Mouse (Mus musculus) forebrain, embryonic 11.5 days (tissue): ENCODE data around the gene Flywch2. TPM values are rescaled to one million over a fixed set of nuclear protein-coding genes. Genes with fewer than 3 reads are reported as not detected.
A peak's percentile ranks its signal among the peaks of the same experiment; 100 is the strongest.

ENCODE experiments used
- ATAC-seq: fragments of 200-750 bp; cut with Nextera tagmentation; replicated peaks from 2 replicates; pipeline ENCODE4 v1.8.0; 2017; ENCODE audit warnings: moderate TSS enrichment; ENCODE audit not compliant: low FRiP score
- DNase-seq: peaks from one replicate; pipeline ENCODE4 v3.0.0-alpha.2; 2017; ENCODE audit warnings: low spot score
- H3K27ac ChIP-seq: fragments of 300-500 bp; sonication (generic); 2 replicates; pipeline ENCODE4 v1.5.1; 2014; ENCODE audit warnings: low read depth, low read length
- H3K27me3 ChIP-seq: fragments of 300-500 bp; sonication (generic); 2 replicates; pipeline ENCODE4 v1.6.1; 2014; ENCODE audit warnings: mild to moderate bottlenecking, low read length, mixed read lengths; ENCODE audit not compliant: control insufficient read depth, insufficient read depth
- H3K36me3 ChIP-seq: fragments of 300-500 bp; sonication (generic); 2 replicates; pipeline ENCODE4 v1.6.1; 2014; ENCODE audit warnings: mild to moderate bottlenecking, low read length, moderate library complexity, mixed read lengths; ENCODE audit not compliant: control insufficient read depth, insufficient read depth
- H3K4me1 ChIP-seq: fragments of 300-500 bp; sonication (generic); replicated peaks from 2 replicates; pipeline ENCODE4 v1.6.1; 2014; ENCODE audit warnings: low read length, mixed read lengths; ENCODE audit not compliant: control insufficient read depth, insufficient read depth
- H3K4me2 ChIP-seq: fragments of 300-500 bp; sonication (generic); 2 replicates; pipeline ENCODE4 v1.6.1; 2014; ENCODE audit warnings: low read depth, mild to moderate bottlenecking, low read length, moderate library complexity, mixed read lengths; ENCODE audit not compliant: severe bottlenecking
- H3K4me3 ChIP-seq: fragments of 300-500 bp; sonication (generic); 2 replicates; pipeline ENCODE4 v1.5.1; 2014; ENCODE audit warnings: low read depth, low read length
- H3K9ac ChIP-seq: fragments of 300-500 bp; sonication (generic); 2 replicates; pipeline ENCODE4 v1.6.1; 2014; ENCODE audit warnings: low read length
- H3K9me3 ChIP-seq: fragments of 300-500 bp; sonication (generic); 2 replicates; pipeline ENCODE4 v1.6.1; 2016; ENCODE audit warnings: low read length, mixed read lengths; ENCODE audit not compliant: control insufficient read depth
- WGBS: fragments of 180-500 bp; shearing (Covaris S2); extraction: QIAGEN DNeasy Blood & Tissue Kit; methylation state at CpG from one replicate; pipeline ENCODE4 v1.1.7; 2014; 5-methylcytosine and 5-hydroxymethylcytosine counted together
- polyA plus RNA-seq: library from polyadenylated mRNA; unstranded; fragments of >200 nt; fragmentation: Nextera tagmentation; extraction: Ambion mirVana; gene quantifications from 2 replicates; pipeline ENCODE4 v1.2.1, GENCODE M21; 2014

The Flywch2 gene
- polyA plus RNA-seq, 1 experiment from 2014 or later, result 22.0 TPM

DNA sequence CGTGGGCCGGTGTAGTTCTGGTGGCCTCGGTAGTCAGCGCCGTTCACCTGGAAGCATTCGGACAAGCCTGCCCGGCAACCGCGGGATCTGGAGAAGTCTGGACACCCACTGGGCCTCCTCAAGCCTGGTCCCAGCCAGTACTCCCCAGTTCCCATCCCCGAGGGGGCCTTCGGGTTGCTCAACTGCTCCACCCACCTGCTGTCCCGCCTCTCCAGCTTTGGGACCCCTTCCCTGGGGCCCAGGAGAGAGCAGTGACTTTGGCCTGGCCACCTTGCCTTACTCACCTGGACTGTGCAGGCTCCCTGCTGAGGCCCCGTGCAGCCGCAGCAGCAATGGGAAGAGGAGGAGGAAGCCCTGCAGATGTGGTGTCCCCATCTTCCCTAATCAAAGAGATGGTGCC lies 41.2 kb downstream of the Flywch2 start:
- no peak overlapping the region for H3K4me2 ChIP-seq
- peaks cover 18% of the 10 kb centered on the region for H3K4me1 ChIP-seq
- H3K9me3 ChIP-seq, result no peaks in the 10 kb centered on the region
- no peak overlapping the region for H3K27ac ChIP-seq
- H3K27me3 ChIP-seq, result peaks cover 61% of the 10 kb centered on the region
- no peak overlapping the region for H3K9ac ChIP-seq
- no peak overlapping the region for H3K4me3 ChIP-seq
- no peak for ATAC-seq
- no peak for DNase-seq
- 3% methylated on average over 14 of the region's 14 CpGs for WGBS
- no peaks in the 10 kb centered on the region for H3K36me3 ChIP-seq

GRCm38 (mm10) chr17:23744076-23744475 lies 41.8 kb downstream of the Flywch2 start:
- H3K4me1 ChIP-seq, result peaks cover 21% of the 10 kb centered on the region
- ATAC-seq (no peak), DNase-seq (no peak)
- H3K4me3 ChIP-seq, result no peak overlapping the region
- no peak overlapping the region for H3K4me2 ChIP-seq
- H3K9me3 ChIP-seq, result no peaks in the 10 kb centered on the region
- 14% methylated on average over 8 of the region's 8 CpGs for WGBS
- H3K27ac ChIP-seq, result no peak overlapping the region
- no peak overlapping the region for H3K9ac ChIP-seq
- no peaks in the 10 kb centered on the region for H3K36me3 ChIP-seq
- H3K27me3 ChIP-seq, result peaks cover 61% of the 10 kb centered on the region

DNA sequence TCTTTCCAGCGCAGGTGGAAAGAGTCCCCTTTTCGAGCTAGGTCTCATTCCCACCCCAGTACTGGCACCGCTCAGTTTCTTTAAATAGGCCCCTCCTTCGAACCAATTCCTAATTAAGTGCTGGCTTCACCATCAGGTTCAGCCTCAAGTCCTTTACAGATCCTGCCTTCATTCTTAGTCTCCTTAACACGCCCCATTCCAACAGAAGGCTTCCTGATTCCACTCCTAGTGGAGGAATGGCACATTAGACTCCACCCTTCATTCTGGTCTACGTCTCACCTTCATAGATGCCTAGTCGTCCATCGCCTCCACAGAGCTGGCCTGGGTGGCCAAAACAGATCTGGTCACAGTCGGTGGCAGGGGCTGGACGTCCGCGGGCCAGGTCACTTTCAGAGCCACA lies 42.9 kb downstream of the Flywch2 start:
- DNase-seq (no peak), ATAC-seq (no peak)
- H3K9me3 ChIP-seq, result no peaks in the 10 kb centered on the region
- H3K27ac ChIP-seq, result no peak overlapping the region
- no peak overlapping the region for H3K4me2 ChIP-seq
- peaks cover 28% of the 10 kb centered on the region for H3K4me1 ChIP-seq
- H3K36me3 ChIP-seq, result no peaks in the 10 kb centered on the region
- H3K27me3 ChIP-seq, result peaks cover 61% of the 10 kb centered on the region
- 61% methylated on average over 12 of the region's 12 CpGs for WGBS
- no peak overlapping the region for H3K9ac ChIP-seq
- no peak overlapping the region for H3K4me3 ChIP-seq

DNA sequence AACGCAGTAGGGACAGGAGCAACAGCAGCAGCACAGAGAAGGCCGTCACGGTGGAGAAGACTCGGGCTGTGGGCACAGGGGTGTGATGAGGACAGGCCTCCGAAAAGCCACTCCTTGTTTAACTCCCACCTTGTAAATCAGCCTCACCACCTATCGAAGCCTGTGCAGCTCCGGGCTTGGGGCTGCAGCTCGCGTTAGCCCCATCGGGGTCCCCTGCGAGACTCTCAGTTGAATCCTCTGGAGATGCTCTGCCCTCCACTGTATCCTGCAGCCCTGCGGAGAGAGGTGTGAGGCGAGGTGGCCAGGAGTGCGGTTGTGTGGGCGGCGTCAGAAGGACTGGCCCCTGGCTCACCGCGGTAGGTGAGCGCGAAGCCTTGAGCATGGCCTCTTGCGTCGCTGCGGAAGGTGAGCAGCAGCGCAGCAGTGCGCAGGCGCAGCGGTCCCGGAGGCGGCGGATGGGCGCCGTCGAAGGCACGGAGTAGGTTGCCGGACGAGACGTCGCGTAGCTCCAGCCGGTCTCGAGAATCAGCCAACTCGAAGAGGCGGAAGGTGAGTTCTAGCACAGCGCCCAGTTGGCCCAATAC lies 43.6 kb downstream of the Flywch2 start:
- Histone ChIP-seq H3K4me1 (peaks cover 28% of the 10 kb centered on the region), H3K9me3 (no peaks in the 10 kb centered on the region), H3K27me3 (peaks cover 61% of the 10 kb centered on the region), H3K9ac (no peak overlapping the region), H3K4me2 (peak overlapping the region; percentile 37), H3K36me3 (no peaks in the 10 kb centered on the region), H3K27ac (no peak overlapping the region), H3K4me3 (peak overlapping the region; percentile 7; the same call in 1 of the 2 replicates)
- ATAC-seq (no peak), DNase-seq (no peak)
- WGBS, result 9% methylated on average over 44 of the region's 44 CpGs

DNA sequence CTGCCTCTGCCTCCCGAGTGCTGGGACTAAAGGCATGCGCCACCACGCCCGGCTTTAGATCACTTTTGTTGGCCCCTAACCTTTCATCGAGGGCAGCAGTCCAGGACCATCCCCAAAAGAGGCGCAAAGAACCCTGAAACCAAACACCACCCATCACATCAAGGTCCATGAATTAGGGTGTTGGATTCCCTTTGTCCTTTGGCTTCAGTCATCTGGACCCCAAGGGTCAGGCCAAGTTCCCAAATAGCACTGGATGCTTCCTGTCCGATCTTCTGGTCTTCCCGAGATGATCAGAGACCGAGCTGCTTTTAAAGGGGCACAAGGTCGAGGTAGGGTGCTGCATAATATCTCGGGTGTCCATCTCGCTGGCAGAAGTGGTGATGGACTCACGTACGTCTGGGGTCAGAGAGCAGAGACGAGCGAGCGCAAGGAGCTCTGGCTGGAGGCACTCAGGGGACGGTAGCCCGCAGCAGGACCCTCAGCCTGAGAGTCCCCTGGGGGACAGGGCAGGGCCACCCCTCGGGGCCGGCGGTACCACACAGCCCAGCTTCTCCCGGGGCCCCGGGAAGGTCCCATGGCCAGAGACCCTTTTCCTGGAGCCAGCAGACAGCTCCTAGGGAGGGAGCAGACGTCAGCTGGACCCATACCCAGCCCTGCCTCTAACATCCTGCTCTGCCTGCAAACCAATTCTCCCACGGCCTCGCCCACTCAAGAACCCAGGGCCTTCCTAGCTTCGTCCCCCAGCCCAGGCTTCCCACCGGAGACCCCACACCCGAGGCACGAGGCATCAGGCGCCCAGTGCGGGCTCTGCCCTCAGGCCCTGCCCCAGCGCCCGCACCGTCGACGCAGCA lies 44.3 kb downstream of the Flywch2 start:
- no peaks in the 10 kb centered on the region for H3K36me3 ChIP-seq
- H3K4me1 ChIP-seq, result peaks cover 28% of the 10 kb centered on the region
- H3K9ac ChIP-seq, result no peak overlapping the region
- no peak overlapping the region for H3K4me3 ChIP-seq
- H3K9me3 ChIP-seq, result no peaks in the 10 kb centered on the region
- no peak overlapping the region for H3K4me2 ChIP-seq
- no peak for DNase-seq
- ATAC-seq, result no peak
- 49% methylated on average over 38 of the region's 38 CpGs for WGBS
- no peak overlapping the region for H3K27ac ChIP-seq
- H3K27me3 ChIP-seq, result peaks cover 61% of the 10 kb centered on the region

- peaks cover 51% of the 10 kb centered on the region for H3K27me3 ChIP-seq
- ATAC-seq, result no peak; the same call in none of the 2 replicates
- no peaks in the 10 kb centered on the region for H3K9me3 ChIP-seq
- no peaks in the 10 kb centered on the region for H3K36me3 ChIP-seq
- H3K9ac ChIP-seq, result peak within 1 kb of the TSS; percentile 74
- peaks cover 25% of the 10 kb centered on the region for H3K4me1 ChIP-seq
- WGBS, result 7% methylated on average over 13 of the region's 13 CpGs
- peak within 1 kb of the TSS; percentile 46; the same call in 1 of the 2 replicates for H3K27ac ChIP-seq
- DNase-seq, result no peak
- peak within 1 kb of the TSS; percentile 64 for H3K4me3 ChIP-seq
- peak within 1 kb of the TSS; percentile 99 for H3K4me2 ChIP-seq
These were observed 45.3 kb downstream of the Flywch2 start, which contains the start of gene Paqr4 for GRCm38 (mm10) chr17:23740598-23741021. Gene Paqr4 (minus strand): TSS chr17:23740867.

DNA sequence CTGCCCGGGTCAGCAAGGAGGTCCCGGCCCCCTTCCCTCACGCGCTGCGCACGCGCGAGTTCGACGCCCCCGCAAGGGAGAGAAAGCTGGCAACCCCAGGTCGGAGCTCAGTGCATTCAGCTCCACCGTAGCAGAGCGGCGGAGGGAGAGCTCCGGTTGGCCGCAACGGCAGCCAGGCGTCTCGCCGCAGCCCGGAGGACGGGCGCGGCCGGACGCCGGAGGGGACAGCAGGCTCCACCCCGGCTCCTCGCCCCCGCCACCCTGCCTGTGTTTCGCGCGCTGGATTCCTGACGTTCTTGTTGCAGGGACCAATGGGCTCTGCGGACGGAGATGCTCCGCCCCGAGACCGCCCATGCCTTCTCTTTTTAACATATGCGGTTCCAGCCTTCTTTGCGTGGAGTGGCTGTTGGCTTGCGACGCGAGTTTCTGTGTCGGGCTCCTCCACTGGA lies 45.7 kb downstream of the Flywch2 start:
- Histone ChIP-seq H3K36me3 (no peaks in the 10 kb centered on the region; the same call in 1 of the 2 replicates), H3K27me3 (peaks cover 47% of the 10 kb centered on the region), H3K4me2 (peak overlapping the region; percentile 99), H3K9me3 (no peaks in the 10 kb centered on the region), H3K9ac (peak overlapping the region; percentile 74), H3K4me3 (peak overlapping the region; percentile 64), H3K4me1 (peaks cover 21% of the 10 kb centered on the region), H3K27ac (peak overlapping the region; percentile 46; the same call in 1 of the 2 replicates)
- ATAC-seq, result peak; percentile 86
- peak; percentile 93 for DNase-seq
- 0% methylated on average over 46 of the region's 46 CpGs for WGBS

- DNase-seq, result peak; percentile 78
- H3K27ac ChIP-seq, result peak overlapping the region; percentile 46; the same call in 1 of the 2 replicates
- H3K36me3 ChIP-seq, result no peaks in the 10 kb centered on the region; the same call in 1 of the 2 replicates
- H3K4me1 ChIP-seq, result peaks cover 17% of the 10 kb centered on the region; the same call in 1 of the 2 replicates
- ATAC-seq, result peak; percentile 51
- H3K4me3 ChIP-seq, result peak overlapping the region; percentile 64
- WGBS, result under 1% methylated on average over 48 of the region's 48 CpGs
- H3K9me3 ChIP-seq, result no peaks in the 10 kb centered on the region
- peaks cover 41% of the 10 kb centered on the region for H3K27me3 ChIP-seq
- H3K4me2 ChIP-seq, result peak overlapping the region; percentile 99
- peak overlapping the region; percentile 74 for H3K9ac ChIP-seq
These were observed 46.4 kb downstream of the Flywch2 start for GRCm38 (mm10) chr17:23739202-23740135.
